8 mouse cellular contexts compared by ENCODE assay signal in genomic region chr5:143572195-143572594, GRCm38 (mm10). TPM values are rescaled to one million over a fixed set of nuclear protein-coding genes. Genes with fewer than 3 reads are reported as not detected.
DNase-seq lines count a peak whose midpoint lies in the region; ATAC-seq and TF ChIP-seq lines count a peak whose summit lies in the region.

No protein-coding gene starts in this region.

- H3K27ac ChIP-seq in embryonic fibroblast, embryonic 13.5 days (ENCODE audit: insufficient read depth, low read length), result peak overlapping the region; percentile 64
- H3K27ac ChIP-seq in midbrain, postnatal 0 days (ENCODE audit: low read depth, low read length), result no peak overlapping the region

- no peak for TF ChIP-seq CTCF in embryonic fibroblast, embryonic 13.5 days (IDR thresholded peaks at IDR 0.05; ENCODE audit: borderline replicate concordance, insufficient read depth, low read length)
- TF ChIP-seq CTCF in midbrain, postnatal 0 days (IDR thresholded peaks at IDR 0.05), result no peak

- WGBS in midbrain, postnatal 0 days, result 77% methylated on average over 5 of the region's 5 CpGs

- H3K4me1 ChIP-seq in embryonic fibroblast, embryonic 13.5 days (ENCODE audit: control insufficient read depth, insufficient read depth, low read length), result 0 out of 2 replicates have a peak, but pooled peaks cover 2% of the 10 kb centered on the region
- no peaks in the 10 kb centered on the region for H3K4me1 ChIP-seq in midbrain, postnatal 0 days (ENCODE audit: insufficient read depth, low read length)

- ATAC-seq in midbrain, postnatal 0 days (ENCODE audit: low FRiP score), result no peak
- ATAC-seq in megakaryocyte-erythroid progenitor cell, adult 5-6 weeks (replicated peaks; ENCODE audit: low FRiP score, low TSS enrichment, poor library complexity, severe bottlenecking), result no peak

- no peaks in the 10 kb centered on the region for H3K36me3 ChIP-seq in midbrain, postnatal 0 days (ENCODE audit: insufficient read depth, low read length)

- H3K9ac ChIP-seq in midbrain, postnatal 0 days (replicated peaks; ENCODE audit: low read length, poor library complexity, severe bottlenecking), result no peak overlapping the region

- H3K4me3 ChIP-seq in embryonic fibroblast, embryonic 13.5 days (ENCODE audit: insufficient read depth, low read length), result no peak overlapping the region
- no peak overlapping the region for H3K4me3 ChIP-seq in midbrain, postnatal 0 days (ENCODE audit: low read depth, low read length)

- no peaks in the 10 kb centered on the region for H3K9me3 ChIP-seq in midbrain, postnatal 0 days (ENCODE audit: low read length)

- H3K27me3 ChIP-seq in midbrain, postnatal 0 days (ENCODE audit: insufficient read depth, low read length), result no peaks in the 10 kb centered on the region

- H3K4me2 ChIP-seq in midbrain, postnatal 0 days (ENCODE audit: low read depth, low read length, poor library complexity, severe bottlenecking), result no peak overlapping the region

- no peak for TF ChIP-seq POLR2A in embryonic fibroblast, embryonic 13.5 days (IDR thresholded peaks at IDR 0.05; ENCODE audit: low read depth, low read length)

- DNase-seq in 416B (ENCODE audit: low read depth), result peak; percentile 30
- DNase-seq in heart, postnatal 4 days, result peak; percentile 83
- peak; percentile 74 to 81 for DNase-seq in lung, adult 18-20 months
- DNase-seq in layer of hippocampus, adult 18-20 months (ENCODE audit: low spot score in 2 of 2), result no peak
- DNase-seq in midbrain, postnatal 0 days (ENCODE audit: low spot score), result no peak
- no peak for DNase-seq in Muller cell, postnatal 12 days (ENCODE audit: inconsistent ontology term)

RNA-seq across cellular contexts. Expression of gene Rac1, which starts 44.4 kb away (rescaled TPM):
- 474 and 478 TPM in 2 replicates for polyA plus RNA-seq in embryonic fibroblast, embryonic 13.5 days (2011; ENCODE audit: insufficient read length, low read depth, missing spikeins)
- 100 to 1,000 TPM; 317 to 339 TPM for total RNA-seq in heart, postnatal 4 days (2021)
- total RNA-seq in layer of hippocampus, adult 18-20 months (2021), result 100 to 1,000 TPM; 405 to 421 TPM
- 194 and 199 TPM in 2 replicates for total RNA-seq in midbrain, postnatal 0 days (2014; rRNA removed)
- 441 and 451 TPM in 2 replicates for polyA plus RNA-seq in midbrain, postnatal 0 days (2015; fragmentation: Nextera tagmentation; extraction: Ambion mirVana)
- total RNA-seq in megakaryocyte-erythroid progenitor cell, adult 5-6 weeks (2014; fragmentation: Nextera tagmentation), result 140 and 211 TPM in 2 replicates
- 64.1 and 110 TPM in 2 replicates for total RNA-seq in megakaryocyte-erythroid progenitor cell, adult 5-6 weeks (2017)

RNA-seq across cellular contexts. Expression of gene Cyth3, which starts 50.1 kb away (rescaled TPM):
- 130 and 134 TPM in 2 replicates for polyA plus RNA-seq in embryonic fibroblast, embryonic 13.5 days (2011; ENCODE audit: insufficient read length, low read depth, missing spikeins)
- total RNA-seq in heart, postnatal 4 days (2021), result 100 to 1,000 TPM in 1 of 2 experiments, 10 to 100 TPM in 1; 95.3 to 102 TPM
- 10 to 100 TPM; 41.3 to 51.6 TPM for total RNA-seq in layer of hippocampus, adult 18-20 months (2021)
- total RNA-seq in midbrain, postnatal 0 days (2014; rRNA removed), result 47.8 and 51.5 TPM in 2 replicates
- 34.1 and 35.4 TPM in 2 replicates for polyA plus RNA-seq in midbrain, postnatal 0 days (2015; fragmentation: Nextera tagmentation; extraction: Ambion mirVana)
- 117 and 124 TPM in 2 replicates for total RNA-seq in megakaryocyte-erythroid progenitor cell, adult 5-6 weeks (2014; fragmentation: Nextera tagmentation)
- total RNA-seq in megakaryocyte-erythroid progenitor cell, adult 5-6 weeks (2017), result 81.7 and 94.7 TPM in 2 replicates

Comparison
In these comparisons a context has a peak if more than half of its experiments do, and no peak if none do; other contexts are left out.
1. DNase-seq: peak in 416B (single experiment), heart, postnatal 4 days (single experiment) and lung, adult 18-20 months (2 of 2); none in layer of hippocampus, adult 18-20 months (0 of 2), midbrain, postnatal 0 days (single experiment) and Muller cell, postnatal 12 days (single experiment).